Mouse (Mus musculus) CH12.LX (cell line): ENCODE measurements at regions not wholly inside any gene's neighbourhood (a gene's known extent, or its start where the extent isn't known, plus 50 kb on each side); places are given as distances from the start of the nearest gene placed in this dataset.

Experiments used
- CTCF ChIP-seq, 2 experiments: IDR thresholded peaks in 1 of 2; conservative IDR thresholded peaks in 1 of 2; 2 replicates each; pipeline ENCODE4 v1.5.1; 2011 to 2012; ENCODE audit warnings: low read depth in 2 of 2, low read length in 2 of 2, improper control_type of control experiment in 1 of 2, inconsistent platforms in 1 of 2, mild to moderate bottlenecking in 1 of 2, moderate library complexity in 1 of 2
- ELF1 ChIP-seq: IDR thresholded peaks from 2 replicates; pipeline ENCODE4 v1.6.1; 2014; ENCODE audit warnings: low read depth, mild to moderate bottlenecking, inconsistent platforms, low read length, improper control_type of control experiment
- EP300 ChIP-seq: IDR thresholded peaks from 2 replicates; pipeline ENCODE4 v1.6.1; 2011; ENCODE audit warnings: low read length, improper control_type of control experiment
- JUND ChIP-seq: conservative IDR thresholded peaks from 2 replicates; pipeline ENCODE4 v1.6.1; 2011; ENCODE audit warnings: low read depth, low read length, improper control_type of control experiment
- MAZ ChIP-seq: IDR thresholded peaks from 2 replicates; pipeline ENCODE4 v1.6.1; 2012; ENCODE audit warnings: low read depth, mild to moderate bottlenecking, inconsistent platforms, low read length, improper control_type of control experiment, moderate library complexity
- MEF2A ChIP-seq: IDR thresholded peaks from 2 replicates; pipeline ENCODE4 v1.6.1; 2014; ENCODE audit warnings: low read depth, mild to moderate bottlenecking, inconsistent platforms, low read length, improper control_type of control experiment, borderline replicate concordance
- MXI1 ChIP-seq: IDR thresholded peaks from 2 replicates; pipeline ENCODE4 v1.6.1; 2011; ENCODE audit warnings: mild to moderate bottlenecking, low read depth, low read length, improper control_type of control experiment
- NRF1 ChIP-seq: IDR thresholded peaks from 2 replicates; pipeline ENCODE4 v1.6.1; 2014; ENCODE audit warnings: low read depth, mild to moderate bottlenecking, inconsistent platforms, low read length, improper control_type of control experiment, moderate library complexity
- POLR2A ChIP-seq: IDR thresholded peaks from 2 replicates; pipeline ENCODE4 v1.6.1; 2011; ENCODE audit warnings: low read depth, mild to moderate bottlenecking, improper control_type of control experiment, low read length
- POLR2AphosphoS2 ChIP-seq: IDR thresholded peaks from 2 replicates; pipeline ENCODE4 v1.6.1; 2011; ENCODE audit warnings: low read depth, low read length, improper control_type of control experiment
- USF1 ChIP-seq: IDR thresholded peaks from 2 replicates; pipeline ENCODE4 v1.6.1; 2014; ENCODE audit warnings: low read depth, mild to moderate bottlenecking, inconsistent platforms, low read length, improper control_type of control experiment
- ZMIZ1 ChIP-seq: IDR thresholded peaks from 2 replicates; pipeline ENCODE4 v1.6.1; 2012; ENCODE audit warnings: low read depth, mild to moderate bottlenecking, inconsistent platforms, low read length, improper control_type of control experiment
- ZNF384 ChIP-seq: IDR thresholded peaks from 2 replicates; pipeline ENCODE4 v1.6.1; 2012; ENCODE audit warnings: low read depth, low read length, improper control_type of control experiment, inconsistent platforms

- TF ChIP-seq CTCF (conservative IDR thresholded peaks at IDR 0.05 in 1 of 2, IDR thresholded peaks at IDR 0.05 in 1 of 2; ENCODE audit: low read depth in 2 of 2, low read length in 2 of 2) (no peak), POLR2AphosphoS2 (no peak), EP300 (no peak), ZMIZ1 (no peak), POLR2A (no peak), MAZ (no peak), MXI1 (no peak), MEF2A (no peak), JUND (no peak), NRF1 (no peak), ELF1 (no peak), USF1 (no peak), ZNF384 (no peak)
These were observed 121.8 kb upstream of the Arhgap5 start for GRCm38 (mm10) chr12:52381968-52382325.
